Mouse (Mus musculus) E14TG2a.4 (cell line): ENCODE results near the gene Ano1.

Experiments
- H3K27me3 ChIP-seq: 2 replicates; pipeline ENCODE4 v1.6.1; 2014; ENCODE audit warnings: low read length, control low read depth; ENCODE audit not compliant: insufficient read depth
- H3K36me3 ChIP-seq: 2 replicates; pipeline ENCODE4 v1.6.1; 2014; ENCODE audit warnings: low read length, control low read depth; ENCODE audit not compliant: insufficient read depth
- H3K4me1 ChIP-seq: replicated peaks from 2 replicates; pipeline ENCODE4 v1.6.1; 2014; ENCODE audit warnings: low read depth, low read length, control low read depth
- H3K4me3 ChIP-seq: replicated peaks from 2 replicates; pipeline ENCODE4 v1.5.1; 2014; ENCODE audit warnings: mild to moderate bottlenecking, low read length
- H3K9me3 ChIP-seq: 2 replicates; pipeline ENCODE4 v1.6.1; 2014; ENCODE audit warnings: low read length, control low read depth
- CTCF ChIP-seq: conservative IDR thresholded peaks from 2 replicates; pipeline ENCODE4 v1.5.1; 2014; ENCODE audit warnings: low read length
- NANOG ChIP-seq: IDR thresholded peaks from 2 replicates; pipeline ENCODE4 v1.6.1; 2014; ENCODE audit warnings: borderline replicate concordance, low read length, mixed read lengths
- POU5F1 ChIP-seq: IDR thresholded peaks from 2 replicates; pipeline ENCODE4 v1.6.1; 2014; ENCODE audit warnings: low read length, borderline replicate concordance

The Ano1 gene

GRCm38 (mm10) chr7:144760228-144760627, 8.5 kb upstream of the Ano1 start:
- H3K4me3 ChIP-seq = no peak overlapping the region
- no peaks in the 10 kb centered on the region for H3K4me1 ChIP-seq
- TF ChIP-seq POU5F1 = no peak
- no peak for TF ChIP-seq NANOG
- TF ChIP-seq CTCF = no peak
- no peaks in the 10 kb centered on the region for H3K36me3 ChIP-seq
- H3K27me3 ChIP-seq = peaks cover 28% of the 10 kb centered on the region
- H3K9me3 ChIP-seq = no peaks in the 10 kb centered on the region

- Histone ChIP-seq H3K4me3 (no peak overlapping the region), H3K27me3 (peaks cover 29% of the 10 kb centered on the region), H3K36me3 (no peaks in the 10 kb centered on the region), H3K4me1 (no peaks in the 10 kb centered on the region), H3K9me3 (no peaks in the 10 kb centered on the region)
- TF ChIP-seq CTCF (no peak), POU5F1 (no peak), NANOG (no peak)
Measured at GRCm38 (mm10) chr7:144759455-144759854, 7.7 kb upstream of the Ano1 start.

GRCm38 (mm10) chr7:144755511-144756378, 4.0 kb upstream of the Ano1 start:
- no peaks in the 10 kb centered on the region for H3K9me3 ChIP-seq
- H3K4me3 ChIP-seq = no peak overlapping the region
- 0 out of 2 replicates have a peak, but pooled peaks cover 6% of the 10 kb centered on the region for H3K4me1 ChIP-seq
- H3K27me3 ChIP-seq = peaks cover 29% of the 10 kb centered on the region
- no peaks in the 10 kb centered on the region for H3K36me3 ChIP-seq
- no peak for TF ChIP-seq NANOG
- TF ChIP-seq POU5F1 = no peak
- no peak for TF ChIP-seq CTCF

DNA sequence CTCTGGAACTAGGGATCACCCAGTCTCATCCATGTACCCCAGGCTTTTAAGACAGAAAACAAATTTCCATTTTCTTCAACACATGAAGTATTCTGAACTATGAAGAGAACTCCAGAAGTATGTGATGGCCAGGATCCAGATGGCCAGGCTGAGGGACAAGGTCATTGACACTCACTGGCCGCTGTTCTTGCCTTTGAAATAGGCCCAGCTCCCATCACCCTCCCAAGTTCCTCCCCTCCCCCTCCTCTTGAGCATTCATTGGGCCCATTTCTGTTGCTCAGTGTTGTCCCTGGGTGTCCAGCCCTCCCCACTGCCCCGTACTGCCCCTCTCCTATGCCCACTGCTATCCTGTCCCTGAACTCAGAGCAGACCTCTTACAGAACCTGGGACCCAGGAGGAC, 2.9 kb upstream of the Ano1 start:
- Histone ChIP-seq H3K9me3 (no peaks in the 10 kb centered on the region), H3K36me3 (no peaks in the 10 kb centered on the region), H3K4me3 (no peak overlapping the region), H3K27me3 (peaks cover 31% of the 10 kb centered on the region), H3K4me1 (0 out of 2 replicates have a peak, but pooled peaks cover 6% of the 10 kb centered on the region)
- no peak for TF ChIP-seq POU5F1

DNA sequence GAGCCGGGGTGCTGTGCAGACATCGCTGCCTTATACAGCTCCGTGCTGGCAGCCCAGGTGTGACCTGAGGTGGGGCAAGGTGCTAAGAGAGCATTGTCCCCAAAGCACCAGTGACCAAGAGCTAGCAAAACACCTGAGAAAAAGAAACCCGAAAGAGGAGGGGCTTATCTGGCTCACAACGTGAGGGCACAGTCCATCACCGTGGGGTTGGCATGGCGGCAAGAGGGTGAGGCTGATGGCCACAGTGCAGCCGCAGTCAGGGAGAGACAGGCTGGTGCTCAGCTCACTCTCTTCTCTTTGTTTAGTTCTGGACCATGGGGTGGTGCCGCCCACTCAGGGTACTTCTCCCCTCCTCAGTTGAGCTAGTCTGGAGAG, 1.9 kb upstream of the Ano1 start:
- no peak for TF ChIP-seq POU5F1
- Histone ChIP-seq H3K4me3 (no peak overlapping the region), H3K36me3 (no peaks in the 10 kb centered on the region), H3K27me3 (peaks cover 32% of the 10 kb centered on the region), H3K4me1 (0 out of 2 replicates have a peak, but pooled peaks cover 6% of the 10 kb centered on the region), H3K9me3 (no peaks in the 10 kb centered on the region)

- H3K27me3 ChIP-seq = peaks cover 32% of the 10 kb centered on the region
- no peak overlapping the region for H3K4me3 ChIP-seq
- no peaks in the 10 kb centered on the region for H3K9me3 ChIP-seq
- 0 out of 2 replicates have a peak, but pooled peaks cover 6% of the 10 kb centered on the region for H3K4me1 ChIP-seq
- no peaks in the 10 kb centered on the region for H3K36me3 ChIP-seq
- TF ChIP-seq POU5F1 (no peak), NANOG (no peak), CTCF (no peak)
Measured at GRCm38 (mm10) chr7:144752919-144753656, 1.3 kb upstream of the Ano1 start.

DNA sequence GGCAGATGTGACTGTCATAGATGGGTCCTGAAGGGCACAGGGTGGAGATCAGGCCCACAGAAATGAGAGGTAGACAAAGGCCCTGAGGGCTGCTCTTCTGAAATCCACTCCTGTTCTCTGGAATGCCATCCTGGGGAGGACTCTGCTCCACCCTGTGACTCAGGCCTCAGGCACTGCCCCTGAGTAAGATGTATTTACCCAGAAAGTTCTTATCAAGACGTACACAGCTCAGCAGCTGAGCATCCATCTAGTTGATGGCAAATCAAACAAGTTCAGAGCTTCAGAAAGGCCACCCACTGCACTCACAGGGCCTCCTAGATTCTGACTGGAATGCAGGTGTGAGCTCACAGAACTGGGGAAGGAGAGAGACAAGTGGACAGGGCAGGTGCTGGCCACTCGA, 4.0 kb downstream of the Ano1 start:
- H3K27me3 ChIP-seq = peaks cover 27% of the 10 kb centered on the region
- H3K4me1 ChIP-seq = no peaks in the 10 kb centered on the region
- no peak overlapping the region for H3K4me3 ChIP-seq
- no peaks in the 10 kb centered on the region for H3K36me3 ChIP-seq
- H3K9me3 ChIP-seq = no peaks in the 10 kb centered on the region
- TF ChIP-seq CTCF (no peak), POU5F1 (no peak), NANOG (no peak)

DNA sequence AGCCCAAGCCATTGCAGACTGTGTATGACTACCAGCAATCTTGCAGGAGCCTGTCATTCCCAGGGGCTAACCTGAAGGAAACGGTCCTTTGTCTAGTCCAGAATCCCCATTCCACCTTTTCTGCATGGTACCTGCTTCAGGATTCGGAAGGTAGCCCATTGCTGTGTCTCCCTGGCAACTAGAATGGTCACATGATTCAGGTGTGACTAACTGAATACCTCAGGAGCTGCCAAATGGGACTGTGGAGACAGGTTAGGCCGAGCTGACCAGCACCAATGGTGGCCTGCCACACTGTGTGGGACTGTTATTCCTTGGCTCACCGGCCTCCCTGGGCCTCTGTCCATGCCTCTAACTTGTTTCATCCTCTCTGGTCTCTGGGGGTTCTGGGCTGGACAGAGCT, 5.3 kb downstream of the Ano1 start:
- no peaks in the 10 kb centered on the region for H3K36me3 ChIP-seq
- H3K27me3 ChIP-seq = peaks cover 18% of the 10 kb centered on the region
- H3K4me1 ChIP-seq = no peaks in the 10 kb centered on the region
- H3K9me3 ChIP-seq = no peaks in the 10 kb centered on the region
- H3K4me3 ChIP-seq = no peak overlapping the region
- TF ChIP-seq CTCF = no peak
- TF ChIP-seq NANOG = no peak
- no peak for TF ChIP-seq POU5F1

DNA sequence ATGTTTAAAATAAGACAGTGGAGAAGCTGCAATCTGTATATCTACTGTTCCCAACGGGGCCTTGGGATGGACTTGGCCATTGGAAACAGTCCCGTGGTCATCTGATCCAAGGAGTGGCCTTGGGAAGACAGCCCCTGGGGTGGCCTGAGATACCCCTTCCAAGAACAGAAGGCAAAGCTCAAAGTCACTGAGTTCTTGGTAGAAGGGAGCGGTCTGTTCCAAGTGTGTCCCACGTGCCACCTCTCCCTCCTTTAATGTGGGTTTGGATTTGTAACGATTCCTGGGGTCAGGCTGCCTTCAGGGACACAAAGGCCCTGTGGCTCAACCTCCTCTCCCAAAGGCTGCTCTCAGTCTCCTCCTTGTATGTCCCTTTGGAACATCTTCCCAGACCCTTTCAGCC, 7.9 kb downstream of the Ano1 start:
- no peak for TF ChIP-seq CTCF
- no peak for TF ChIP-seq POU5F1
- H3K27me3 ChIP-seq = peaks cover 20% of the 10 kb centered on the region

More for the DNA sequence above, 7.9 kb downstream of the Ano1 start:
- H3K9me3 ChIP-seq = no peaks in the 10 kb centered on the region
- H3K36me3 ChIP-seq = no peaks in the 10 kb centered on the region
- H3K4me1 ChIP-seq = no peaks in the 10 kb centered on the region
- H3K4me3 ChIP-seq = no peak overlapping the region
